Mouse (Mus musculus) adrenal gland, postnatal 36 days (tissue): ENCODE measurements around the gene Foxn1. TPM values are rescaled to one million over a fixed set of nuclear protein-coding genes. Genes with fewer than 3 reads are reported as not detected.

ENCODE experiments used
- DNase-seq, 2 experiments: peaks; one replicate each; pipeline ENCODE4 v3.0.0; 2021; ENCODE audit warnings: mixed read lengths in 1 of 2
- total RNA-seq, 2 experiments: library from RNA; stranded (reverse); gene quantifications; 2 replicates each; pipeline ENCODE4 v1.2.3; 2021

The Foxn1 gene
- total RNA-seq, 2 experiments from 2014 or later = 0.30 TPM; not detected in 1

- DNase-seq = no peak
These were observed 14.6 kb upstream of the Foxn1 start for GRCm38 (mm10) chr11:78400936-78401335.

- peak; percentile 82 for DNase-seq
These were observed 13.3 kb upstream of the Foxn1 start for GRCm38 (mm10) chr11:78399680-78400079.

- DNase-seq = no peak
These were observed 11.9 kb upstream of the Foxn1 start for GRCm38 (mm10) chr11:78398212-78398611.

- peak; percentile 84 to 88 for DNase-seq
These were observed 11.0 kb upstream of the Foxn1 start for GRCm38 (mm10) chr11:78397397-78397796.

- no peak for DNase-seq
These were observed 10.6 kb upstream of the Foxn1 start for GRCm38 (mm10) chr11:78396950-78397349.

- DNase-seq = no peak
These were observed 6.4 kb upstream of the Foxn1 start for GRCm38 (mm10) chr11:78392728-78393127.

- no peak for DNase-seq
These were observed 582 bp downstream of the Foxn1 start for GRCm38 (mm10) chr11:78385776-78386175.

- no peak for DNase-seq
These were observed 3.7 kb downstream of the Foxn1 start for GRCm38 (mm10) chr11:78382701-78383100.

- DNase-seq = no peak
These were observed 4.1 kb downstream of the Foxn1 start for GRCm38 (mm10) chr11:78382286-78382685.

GRCm38 (mm10) chr11:78380996-78381395 is 5.4 kb downstream of the Foxn1 start:
- DNase-seq = no peak

- DNase-seq = no peak
These were observed 6.0 kb downstream of the Foxn1 start for GRCm38 (mm10) chr11:78380351-78380750.

GRCm38 (mm10) chr11:78377549-78378159 is 8.7 kb downstream of the Foxn1 start:
- DNase-seq = no peak

- DNase-seq = no peak
These were observed 12.2 kb downstream of the Foxn1 start for GRCm38 (mm10) chr11:78374147-78374546.

- DNase-seq = peak; percentile 92 to 93
These were observed 13.7 kb downstream of the Foxn1 start for GRCm38 (mm10) chr11:78372610-78373009.

- DNase-seq = peak; percentile 64 to 66
These were observed 14.2 kb downstream of the Foxn1 start for GRCm38 (mm10) chr11:78372166-78372565.

GRCm38 (mm10) chr11:78371711-78372110 is 14.6 kb downstream of the Foxn1 start:
- DNase-seq = no peak

- peak; percentile 51 to 61 for DNase-seq
These were observed 16.0 kb downstream of the Foxn1 start for GRCm38 (mm10) chr11:78370389-78370788.

- DNase-seq = peak; percentile 66 to 72
These were observed 18.7 kb downstream of the Foxn1 start for GRCm38 (mm10) chr11:78367456-78368225.

- DNase-seq = peak in 1 of 2 experiments; percentile 55
These were observed 22.3 kb downstream of the Foxn1 start for GRCm38 (mm10) chr11:78364103-78364502.

GRCm38 (mm10) chr11:78363309-78364007 is 22.9 kb downstream of the Foxn1 start:
- no peak for DNase-seq

GRCm38 (mm10) chr11:78360789-78361131 is 25.6 kb downstream of the Foxn1 start:
- no peak for DNase-seq

GRCm38 (mm10) chr11:78360125-78360788 is 26.1 kb downstream of the Foxn1 start:
- peak; percentile 82 to 89 for DNase-seq
